Mouse (Mus musculus): ENCODE results near the gene Sdsl. TPM values are rescaled to one million over a fixed set of nuclear protein-coding genes. Genes with fewer than 3 reads are reported as not detected.
A peak's percentile ranks its signal among the peaks of the same experiment; 100 is the strongest.

The Sdsl gene
- polyA plus RNA-seq, 1 experiment from 2014 or later: 3.2 TPM

DNA sequence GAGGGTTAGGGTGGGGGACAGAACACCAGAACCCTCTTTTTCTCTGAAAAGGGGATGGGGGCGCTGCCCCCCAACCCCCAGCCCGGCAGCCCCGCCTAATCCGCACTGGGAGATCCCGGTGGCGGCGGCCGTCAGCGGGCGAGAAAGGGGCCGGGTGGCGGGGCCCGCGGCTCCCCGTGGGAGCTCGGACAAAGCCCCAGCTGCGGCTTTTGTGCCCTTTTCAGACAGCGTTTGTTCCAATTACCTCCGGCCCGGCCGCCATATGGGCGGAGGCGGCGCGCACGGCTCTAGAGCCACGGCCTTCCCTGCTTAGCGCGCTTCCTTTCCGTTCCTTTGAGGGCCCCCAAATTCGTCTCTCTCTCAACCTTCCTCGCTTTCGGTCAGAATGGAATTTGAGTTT lies 34.6 kb downstream of the Sdsl start:
- Histone ChIP-seq H3K27me3 (replicated peaks; ENCODE audit: control insufficient read depth, insufficient read depth, low read length) (peaks cover 70% of the 10 kb centered on the region), H3K27ac (ENCODE audit: low read depth, low read length) (peak overlapping the region; percentile 52), H3K4me3 (ENCODE audit: low read depth, low read length) (peak overlapping the region; percentile 28), H3K4me2 (ENCODE audit: low read length) (peak overlapping the region; percentile 37), H3K9ac (ENCODE audit: low read length) (peak overlapping the region; percentile 54), H3K36me3 (ENCODE audit: control insufficient read depth, insufficient read depth, low read length) (no peaks in the 10 kb centered on the region), H3K4me1 (ENCODE audit: control insufficient read depth, insufficient read depth, low read length) (peaks cover 22% of the 10 kb centered on the region), H3K9me3 (replicated peaks; ENCODE audit: control insufficient read depth, low read length) (no peaks in the 10 kb centered on the region)
- ATAC-seq (no peak), DNase-seq (ENCODE audit: low spot score) (no peak)
- under 1% methylated on average over 32 of the region's 33 CpGs for WGBS

DNA sequence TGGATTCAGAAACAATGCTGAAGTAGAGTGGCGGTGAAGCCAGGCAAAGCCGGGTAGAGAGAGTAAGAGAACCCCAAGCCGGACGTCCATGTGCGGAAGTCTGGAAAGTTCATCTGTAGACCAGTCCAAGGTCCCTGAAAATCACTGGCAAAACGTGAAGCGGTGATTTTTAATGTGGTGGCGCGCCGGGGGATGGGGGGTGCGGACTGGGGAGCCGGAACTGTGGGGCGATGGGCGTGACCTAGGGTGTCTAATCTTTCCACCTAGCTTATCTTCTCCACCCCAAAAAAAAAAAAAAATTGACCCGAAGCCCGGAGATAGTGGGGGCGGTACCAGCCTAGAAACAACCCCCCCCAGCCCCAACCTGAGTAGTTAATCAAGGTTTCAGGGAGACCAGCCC lies 35.1 kb downstream of the Sdsl start:
- H3K27ac ChIP-seq (ENCODE audit: low read depth, low read length): peak overlapping the region; percentile 52; the same call in 1 of the 2 replicates

GRCm38 (mm10) chr5:120436885-120437495 lies 35.6 kb downstream of the Sdsl start:
- ATAC-seq (no peak), DNase-seq (ENCODE audit: low spot score) (no peak)
- Histone ChIP-seq H3K4me1 (ENCODE audit: control insufficient read depth, insufficient read depth, low read length) (peaks cover 22% of the 10 kb centered on the region), H3K4me2 (ENCODE audit: low read length) (peak overlapping the region; percentile 37), H3K9ac (ENCODE audit: low read length) (peak overlapping the region; percentile 54; the same call in 1 of the 2 replicates), H3K4me3 (ENCODE audit: low read depth, low read length) (peak overlapping the region; percentile 17), H3K9me3 (replicated peaks; ENCODE audit: control insufficient read depth, low read length) (no peaks in the 10 kb centered on the region), H3K27ac (ENCODE audit: low read depth, low read length) (peak overlapping the region; percentile 60; the same call in 1 of the 2 replicates), H3K36me3 (ENCODE audit: control insufficient read depth, insufficient read depth, low read length) (no peaks in the 10 kb centered on the region), H3K27me3 (replicated peaks; ENCODE audit: control insufficient read depth, insufficient read depth, low read length) (peaks cover 76% of the 10 kb centered on the region)
- WGBS: under 1% methylated on average over 18 of the region's 18 CpGs

More for the DNA sequence above, 35.1 kb downstream of the Sdsl start:
- Histone ChIP-seq H3K4me3 (ENCODE audit: low read depth, low read length) (peak overlapping the region; percentile 28), H3K9me3 (replicated peaks; ENCODE audit: control insufficient read depth, low read length) (no peaks in the 10 kb centered on the region), H3K4me2 (ENCODE audit: low read length) (peak overlapping the region; percentile 37), H3K36me3 (ENCODE audit: control insufficient read depth, insufficient read depth, low read length) (no peaks in the 10 kb centered on the region), H3K27me3 (replicated peaks; ENCODE audit: control insufficient read depth, insufficient read depth, low read length) (peaks cover 71% of the 10 kb centered on the region), H3K4me1 (ENCODE audit: control insufficient read depth, insufficient read depth, low read length) (peaks cover 22% of the 10 kb centered on the region), H3K9ac (ENCODE audit: low read length) (peak overlapping the region; percentile 54)
- ATAC-seq (no peak), DNase-seq (ENCODE audit: low spot score) (no peak)
- under 1% methylated on average over 17 of the region's 17 CpGs for WGBS

DNA sequence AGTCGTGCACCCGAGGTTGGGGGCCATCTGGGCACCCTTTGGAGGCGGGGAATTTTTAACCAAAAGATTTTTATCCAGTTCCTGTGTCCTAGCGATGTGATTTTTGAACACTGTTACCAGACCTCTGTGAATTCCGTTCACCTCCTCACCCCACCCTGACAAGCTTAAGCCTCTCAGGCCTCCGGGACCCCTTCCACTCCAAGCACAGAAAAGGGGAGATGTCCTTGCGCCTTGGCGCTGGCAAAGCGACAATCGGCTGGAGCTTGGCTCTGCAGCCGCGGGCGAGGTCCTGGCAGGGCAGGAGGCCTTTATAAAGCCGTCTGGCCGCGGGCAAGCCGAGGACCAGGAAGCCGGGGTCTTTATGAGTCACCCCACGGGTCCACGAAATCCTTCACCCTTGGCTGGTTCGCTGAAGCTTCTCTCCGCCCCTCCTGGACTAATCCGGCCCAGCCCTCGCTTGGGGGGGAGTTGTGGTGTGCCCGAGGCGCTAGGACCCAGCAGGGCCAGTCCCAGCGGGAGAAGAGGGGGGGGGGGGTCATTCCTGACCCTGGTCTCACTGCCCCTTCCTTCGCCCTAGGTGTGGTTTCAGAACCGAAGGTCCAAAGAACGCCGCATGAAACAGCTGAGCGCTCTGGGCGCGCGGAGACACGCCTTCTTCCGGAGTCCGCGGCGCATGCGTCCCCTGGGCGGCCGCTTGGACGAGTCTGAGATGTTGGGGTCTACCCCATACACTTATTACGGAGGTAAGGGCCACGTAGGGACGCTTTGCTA lies 36.7 kb downstream of the Sdsl start:
- no peak for ATAC-seq
- H3K36me3 ChIP-seq (ENCODE audit: control insufficient read depth, insufficient read depth, low read length): no peaks in the 10 kb centered on the region
- no peaks in the 10 kb centered on the region for H3K9me3 ChIP-seq (replicated peaks; ENCODE audit: control insufficient read depth, low read length)
- peak overlapping the region; percentile 60; the same call in 1 of the 2 replicates for H3K27ac ChIP-seq (ENCODE audit: low read depth, low read length)
- H3K4me2 ChIP-seq (ENCODE audit: low read length): peak overlapping the region; percentile 58
- H3K4me1 ChIP-seq (ENCODE audit: control insufficient read depth, insufficient read depth, low read length): peaks cover 22% of the 10 kb centered on the region
- H3K27me3 ChIP-seq (replicated peaks; ENCODE audit: control insufficient read depth, insufficient read depth, low read length): peaks cover 87% of the 10 kb centered on the region
- no peak for DNase-seq (ENCODE audit: low spot score)
- H3K9ac ChIP-seq (ENCODE audit: low read length): peak overlapping the region; percentile 54
- peak overlapping the region; percentile 38 for H3K4me3 ChIP-seq (ENCODE audit: low read depth, low read length)
- WGBS: under 1% methylated on average over 46 of the region's 47 CpGs

DNA sequence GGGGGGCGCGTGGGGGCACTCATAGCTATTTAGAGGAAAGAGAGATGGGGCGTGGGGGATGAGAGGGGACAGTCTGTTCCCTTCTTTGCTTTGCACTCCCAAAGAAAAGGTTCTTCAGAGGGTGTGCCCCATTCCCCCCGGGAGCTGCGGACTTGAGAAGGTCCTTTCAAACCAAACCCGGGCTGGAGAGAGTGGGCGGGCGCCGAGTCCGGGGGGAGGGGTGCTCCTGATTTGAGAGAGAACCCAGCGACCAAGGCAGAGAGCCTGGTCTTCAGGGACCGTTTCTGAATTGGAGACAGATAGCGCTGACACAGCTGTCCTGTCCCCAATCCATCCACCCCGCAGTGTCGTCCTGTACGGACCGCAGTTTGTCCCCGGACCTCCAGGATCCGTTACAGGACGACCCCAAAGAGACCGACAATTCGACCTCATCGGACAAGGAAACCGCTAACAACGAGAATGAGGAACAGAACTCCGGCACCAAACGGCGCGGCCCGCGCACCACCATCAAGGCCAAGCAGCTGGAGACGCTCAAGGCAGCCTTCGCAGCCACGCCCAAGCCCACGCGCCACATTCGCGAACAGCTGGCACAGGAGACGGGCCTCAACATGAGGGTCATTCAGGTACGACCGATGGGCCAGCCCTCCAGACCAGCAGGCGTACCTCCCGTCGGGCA lies 37.5 kb downstream of the Sdsl start:
- Histone ChIP-seq H3K9me3 (replicated peaks; ENCODE audit: control insufficient read depth, low read length) (no peaks in the 10 kb centered on the region), H3K36me3 (ENCODE audit: control insufficient read depth, insufficient read depth, low read length) (no peaks in the 10 kb centered on the region), H3K4me1 (ENCODE audit: control insufficient read depth, insufficient read depth, low read length) (peaks cover 22% of the 10 kb centered on the region), H3K4me2 (ENCODE audit: low read length) (peak overlapping the region; percentile 58), H3K9ac (ENCODE audit: low read length) (peak overlapping the region; percentile 54), H3K4me3 (ENCODE audit: low read depth, low read length) (peak overlapping the region; percentile 38), H3K27ac (ENCODE audit: low read depth, low read length) (peak overlapping the region; percentile 60; the same call in 1 of the 2 replicates), H3K27me3 (replicated peaks; ENCODE audit: control insufficient read depth, insufficient read depth, low read length) (peaks cover 91% of the 10 kb centered on the region)
- DNase-seq (ENCODE audit: low spot score): no peak
- under 1% methylated on average over 44 of the region's 44 CpGs for WGBS
- no peak for ATAC-seq

DNA sequence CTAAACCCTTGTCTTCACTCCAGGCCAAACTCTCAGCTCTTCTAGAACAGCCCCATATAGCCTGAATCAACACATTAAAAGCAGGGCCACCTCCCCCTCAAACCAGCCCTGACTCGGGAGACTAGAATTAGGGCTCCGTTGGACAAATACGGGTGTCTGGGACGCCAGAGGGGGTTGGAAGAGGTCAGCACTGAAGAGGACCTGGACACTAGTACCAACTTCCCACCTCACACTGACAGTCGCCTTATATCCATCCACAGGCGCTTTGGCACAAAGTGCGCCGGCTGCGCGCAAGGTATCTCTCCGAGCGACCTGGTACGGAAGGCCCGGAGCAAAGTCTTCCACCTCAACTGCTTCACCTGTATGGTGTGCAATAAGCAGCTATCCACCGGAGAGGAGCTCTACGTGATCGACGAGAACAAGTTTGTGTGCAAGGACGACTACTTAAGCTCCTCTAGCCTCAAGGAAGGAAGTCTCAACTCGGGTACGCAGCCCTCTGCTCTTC lies 38.3 kb downstream of the Sdsl start:
- Histone ChIP-seq H3K27ac (ENCODE audit: low read depth, low read length) (no peak overlapping the region), H3K4me2 (ENCODE audit: low read length) (peak overlapping the region; percentile 58), H3K4me1 (ENCODE audit: control insufficient read depth, insufficient read depth, low read length) (peaks cover 17% of the 10 kb centered on the region), H3K4me3 (ENCODE audit: low read depth, low read length) (peak overlapping the region; percentile 38), H3K36me3 (ENCODE audit: control insufficient read depth, insufficient read depth, low read length) (no peaks in the 10 kb centered on the region), H3K9me3 (replicated peaks; ENCODE audit: control insufficient read depth, low read length) (no peaks in the 10 kb centered on the region), H3K9ac (ENCODE audit: low read length) (peak overlapping the region; percentile 43), H3K27me3 (replicated peaks; ENCODE audit: control insufficient read depth, insufficient read depth, low read length) (peaks cover 91% of the 10 kb centered on the region)
- no peak for DNase-seq (ENCODE audit: low spot score)
- no peak for ATAC-seq
- WGBS: 3% methylated on average over 21 of the region's 21 CpGs

- no peak overlapping the region; the same call in 1 of the 2 replicates for H3K27ac ChIP-seq (ENCODE audit: low read depth, low read length)
Observed at GRCm38 (mm10) chr5:120433135-120433760, 39.4 kb downstream of the Sdsl start.

GRCm38 (mm10) chr5:120432486-120433015 lies 40.1 kb downstream of the Sdsl start:
- no peak for ATAC-seq
- Histone ChIP-seq H3K4me2 (ENCODE audit: low read length) (peak overlapping the region; percentile 33; the same call in 1 of the 2 replicates), H3K4me1 (ENCODE audit: control insufficient read depth, insufficient read depth, low read length) (peaks cover 12% of the 10 kb centered on the region), H3K36me3 (ENCODE audit: control insufficient read depth, insufficient read depth, low read length) (no peaks in the 10 kb centered on the region), H3K4me3 (ENCODE audit: low read depth, low read length) (peak overlapping the region; percentile 38), H3K9me3 (replicated peaks; ENCODE audit: control insufficient read depth, low read length) (no peaks in the 10 kb centered on the region), H3K9ac (ENCODE audit: low read length) (peak overlapping the region; percentile 43; the same call in 1 of the 2 replicates), H3K27ac (ENCODE audit: low read depth, low read length) (0 out of 2 replicates have a peak overlapping the region, but pooled peaks have one; percentile 41), H3K27me3 (replicated peaks; ENCODE audit: control insufficient read depth, insufficient read depth, low read length) (peaks cover 74% of the 10 kb centered on the region)
- WGBS: 0% methylated on average over 9 of the region's 9 CpGs
- no peak for DNase-seq (ENCODE audit: low spot score)

More at GRCm38 (mm10) chr5:120433135-120433760, 39.4 kb downstream of the Sdsl start:
- H3K4me3 ChIP-seq (ENCODE audit: low read depth, low read length): peak overlapping the region; percentile 38
- peaks cover 14% of the 10 kb centered on the region for H3K4me1 ChIP-seq (ENCODE audit: control insufficient read depth, insufficient read depth, low read length)
- DNase-seq (ENCODE audit: low spot score): no peak
- no peaks in the 10 kb centered on the region for H3K9me3 ChIP-seq (replicated peaks; ENCODE audit: control insufficient read depth, low read length)
- H3K36me3 ChIP-seq (ENCODE audit: control insufficient read depth, insufficient read depth, low read length): no peaks in the 10 kb centered on the region
- H3K27me3 ChIP-seq (replicated peaks; ENCODE audit: control insufficient read depth, insufficient read depth, low read length): peaks cover 81% of the 10 kb centered on the region
- 2% methylated on average over 13 of the region's 13 CpGs for WGBS
- H3K4me2 ChIP-seq (ENCODE audit: low read length): no peak overlapping the region
- peak overlapping the region; percentile 43; the same call in 1 of the 2 replicates for H3K9ac ChIP-seq (ENCODE audit: low read length)
- no peak for ATAC-seq
